Comparison of ENCODE assay signal across 15 mouse cellular contexts in genomic region chr3:144286100-144286499, GRCm38 (mm10).
"Had no signal": no experiment of that assay in that cellular context is flagged by ENCODE, and none has a peak within 500 bp of the region (broad histone marks: within the 10 kb centered on the region; RNA-seq: fewer than 3 reads in every experiment).

No protein-coding gene starts in this region.

- H3K27ac ChIP-seq: neural tube, embryonic 15.5 days; stomach, embryonic 15.5 days; stomach, postnatal 0 days had no signal

- H3K9ac ChIP-seq: neural tube, embryonic 15.5 days; stomach, embryonic 15.5 days had no signal

- H3K36me3 ChIP-seq: neural tube, embryonic 15.5 days; stomach, embryonic 15.5 days had no signal

- H3K27me3 ChIP-seq: neural tube, embryonic 15.5 days; stomach, embryonic 15.5 days had no signal

- H3K4me3 ChIP-seq: neural tube, embryonic 15.5 days; stomach, embryonic 15.5 days had no signal

- DNase-seq: retina, postnatal 1 day; right cerebral cortex, adult 18-20 months; right cerebral cortex, postnatal 14 days; right cerebral cortex, postnatal 25 days; right cerebral cortex, postnatal 4 days; spleen, adult 18-20 months; thymus, adult 18-20 months; thymus, adult 2 months; thymus, postnatal 14 days; thymus, postnatal 25 days; thymus, postnatal 36 days; thymus, postnatal 4 days had no signal

- H3K4me1 ChIP-seq: stomach, embryonic 15.5 days had no signal

- H3K4me2 ChIP-seq: neural tube, embryonic 15.5 days; stomach, embryonic 15.5 days had no signal

- H3K9me3 ChIP-seq: neural tube, embryonic 15.5 days; stomach, embryonic 15.5 days had no signal
